Mouse (Mus musculus) heart, postnatal 36 days (tissue): ENCODE results near the gene Abhd16a. TPM values are rescaled to one million over a fixed set of nuclear protein-coding genes. Genes with fewer than 3 reads are reported as not detected.
"Not testable (repeated sequence)": the region's sequence is repeated elsewhere in the genome, so short reads cannot be mapped to it uniquely, and the experiment has no call there.

Experiments
- DNase-seq, 2 experiments: peaks; one replicate each; pipeline ENCODE4 v3.0.0; 2021 to 2022
- intact Hi-C: fragments of 180-260 bp; cut with DNase I; formaldehyde crosslinking; loops from one replicate; pipeline ENCODE4 v1.15.1; 2025
- total RNA-seq, 2 experiments: library from RNA; stranded (reverse); gene quantifications; 2 replicates each; pipeline ENCODE4 v1.2.3; 2021

Abhd16a gene
- total RNA-seq, 2 experiments from 2014 or later: 54.6 to 61.1 TPM

GRCm38 (mm10) chr17:35111774-35112173, 22.7 kb downstream of the Abhd16a start:
- DNase-seq: no peak
- intact Hi-C loops: no loop called here

GRCm38 (mm10) chr17:35115046-35116019, 26.3 kb downstream of the Abhd16a start, which contains the start of gene Ly6g5b:
Gene Ly6g5b (minus strand): TSS chr17:35115428.
- DNase-seq: no peak
- intact Hi-C loops: no loop called here

- DNase-seq: no peak
- intact Hi-C loops: loop anchor here (5.0 kb wide), 1 partner anchor 98 kb away; no protein-coding TSS in a partner anchor
Observed at GRCm38 (mm10) chr17:35120745-35121142, 31.7 kb downstream of the Abhd16a start.

- DNase-seq: peak; percentile 97
- intact Hi-C loops: loop anchor here (5.0 kb wide), 1 partner anchor 99 kb away; no protein-coding TSS in a partner anchor
Observed at GRCm38 (mm10) chr17:35121143-35121799, 32.2 kb downstream of the Abhd16a start, which contains the start of gene Gpank1. Gene Gpank1 (plus strand): TSS chr17:35121455.

GRCm38 (mm10) chr17:35121871-35122303, 32.8 kb downstream of the Abhd16a start, which contains the start of gene Csnk2b:
Gene Csnk2b (minus strand): TSS chr17:35122053.
- intact Hi-C loops: loop anchor here (5.0 kb wide), 1 partner anchor 100 kb away; no protein-coding TSS in a partner anchor
- peak in 1 of 2 experiments; percentile 31 for DNase-seq

- intact Hi-C loops: loop anchor here (5.0 kb wide), 1 partner anchor 101 kb away; no protein-coding TSS in a partner anchor
- not testable (repeated sequence) for DNase-seq
Observed at GRCm38 (mm10) chr17:35123287-35123686, 34.2 kb downstream of the Abhd16a start.

GRCm38 (mm10) chr17:35124261-35124896, 35.3 kb downstream of the Abhd16a start:
- intact Hi-C loops: loop anchor here (5.0 kb wide), 1 partner anchor 102 kb away; no protein-coding TSS in a partner anchor
- DNase-seq: not testable (repeated sequence)

GRCm38 (mm10) chr17:35125081-35125480, 36.0 kb downstream of the Abhd16a start:
- intact Hi-C loops: loop anchor here (5.0 kb wide), 1 partner anchor 37 kb away; the partner anchor contains the start of gene Prrc2a
- DNase-seq: no peak

GRCm38 (mm10) chr17:35125578-35125977, 36.5 kb downstream of the Abhd16a start:
- intact Hi-C loops: loop anchor here (5.0 kb wide), 1 partner anchor 37 kb away; the partner anchor contains the start of gene Prrc2a

GRCm38 (mm10) chr17:35126206-35126611, 37.1 kb downstream of the Abhd16a start, which contains the start of gene D17H6S53E:
Gene D17H6S53E (plus strand): TSS chr17:35126373.
- intact Hi-C loops: loop anchor here (1.0 to 5.0 kb wide), 2 partner anchors 8 to 36 kb away; partner anchors contain the start of gene Prrc2a
- peak; percentile 79 to 84 for DNase-seq

More at GRCm38 (mm10) chr17:35125578-35125977, 36.5 kb downstream of the Abhd16a start:
- DNase-seq: no peak

GRCm38 (mm10) chr17:35127017-35127416, 38.0 kb downstream of the Abhd16a start:
- intact Hi-C loops: loop anchor here (5.0 kb wide), 1 partner anchor 35 kb away; the partner anchor contains the start of gene Prrc2a
- no peak for DNase-seq

- no peak for DNase-seq
- intact Hi-C loops: loop anchor here (5.0 kb wide), 1 partner anchor 33 kb away; the partner anchor contains the start of gene Prrc2a
Observed at GRCm38 (mm10) chr17:35128996-35129395, 39.9 kb downstream of the Abhd16a start.

GRCm38 (mm10) chr17:35131038-35131437, 42.0 kb downstream of the Abhd16a start:
- no peak for DNase-seq
- intact Hi-C loops: loop anchor here (10.0 kb wide), 1 partner anchor 296 kb away; the partner anchor contains the start of genes Dxo and Stk19

- DNase-seq: no peak
- intact Hi-C loops: loop anchor here (10.0 kb wide), 1 partner anchor 297 kb away; the partner anchor contains the start of genes Dxo and Stk19
Observed at GRCm38 (mm10) chr17:35131500-35132173, 42.6 kb downstream of the Abhd16a start, which contains the start of gene Apom. Gene Apom (minus strand): TSS chr17:35132050.

- intact Hi-C loops: loop anchor here (10.0 kb wide), 1 partner anchor 297 kb away; the partner anchor contains the start of genes Dxo and Stk19
- DNase-seq: no peak
Observed at GRCm38 (mm10) chr17:35132174-35132560, 43.1 kb downstream of the Abhd16a start.

GRCm38 (mm10) chr17:35133517-35133916, 44.5 kb downstream of the Abhd16a start:
- no peak for DNase-seq
- intact Hi-C loops: loop anchor here (10.0 kb wide), 1 partner anchor 299 kb away; the partner anchor contains the start of genes Dxo and Stk19

GRCm38 (mm10) chr17:35134801-35135590, 45.9 kb downstream of the Abhd16a start, which contains the start of gene Bag6:
Gene Bag6 (plus strand): TSS chr17:35135178.
- DNase-seq: peak; percentile 93 to 98
- intact Hi-C loops: loop anchor here (1.0 to 10.0 kb wide), 2 partner anchors 9 to 300 kb away; partner anchors contain the start of genes D17H6S53E, Dxo and Stk19
